Mouse (Mus musculus): Measurements from ENCODE around the gene Atp8a1. TPM values are rescaled to one million over a fixed set of nuclear protein-coding genes. Genes with fewer than 3 reads are reported as not detected.
A peak's percentile ranks its signal among the peaks of the same experiment; 100 is the strongest.

Atp8a1 gene
- total RNA-seq, 2 experiments from 2014 or later: 47.1 to 62.3 TPM

DNA sequence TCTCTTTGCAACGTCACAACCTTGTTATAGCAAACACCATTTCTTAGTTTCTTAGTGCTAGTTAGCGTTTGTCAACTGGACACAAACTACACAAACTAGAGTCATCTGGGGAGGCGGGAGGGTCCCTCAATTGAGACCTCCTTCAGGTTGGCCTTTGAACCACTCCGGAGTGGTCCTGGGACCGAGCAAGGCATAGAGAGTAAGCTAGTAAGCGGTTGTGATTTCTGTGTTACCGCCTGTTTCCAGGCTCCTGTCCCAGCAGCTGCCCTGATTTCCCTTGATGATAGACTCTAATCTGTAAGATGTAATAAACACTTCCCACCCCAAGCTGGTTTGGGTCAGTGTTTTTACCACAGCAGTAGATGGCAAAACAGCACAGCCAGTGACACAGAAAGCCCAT is 161.3 kb downstream of the Atp8a1 start:
- intact Hi-C loops (cut with DNase I): no loop called here
- no peak for TF ChIP-seq CTCF (IDR thresholded peaks at IDR 0.05)

DNA sequence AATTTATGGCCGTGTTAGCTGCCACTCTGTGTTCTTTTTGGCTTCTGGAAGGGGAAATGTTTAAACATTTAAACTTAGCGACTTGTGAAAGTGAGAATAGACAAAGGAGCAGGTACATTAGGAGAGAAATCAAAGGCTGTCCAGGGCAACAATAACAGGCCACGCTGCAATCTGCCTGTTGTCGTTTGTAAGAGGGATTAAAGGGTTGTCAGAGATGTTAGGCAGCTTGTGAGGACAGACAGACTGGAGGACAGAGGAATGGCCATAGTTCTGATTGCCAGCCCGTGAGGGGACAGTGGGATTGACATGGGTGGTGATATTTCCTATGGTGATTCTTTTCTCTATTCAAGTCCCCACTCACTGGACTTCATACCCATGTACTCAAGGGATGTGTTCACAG is 161.8 kb downstream of the Atp8a1 start:
- TF ChIP-seq CTCF (IDR thresholded peaks at IDR 0.05): no peak
- Histone ChIP-seq H3K27ac (no peak overlapping the region), H3K4me3 (no peak overlapping the region)
- intact Hi-C loops (cut with DNase I): no loop called here
- no peak for DNase-seq

More for the DNA sequence above, 161.3 kb downstream of the Atp8a1 start:
- no peak overlapping the region for H3K27ac ChIP-seq
- no peak overlapping the region for H3K4me3 ChIP-seq
- no peak for DNase-seq

DNA sequence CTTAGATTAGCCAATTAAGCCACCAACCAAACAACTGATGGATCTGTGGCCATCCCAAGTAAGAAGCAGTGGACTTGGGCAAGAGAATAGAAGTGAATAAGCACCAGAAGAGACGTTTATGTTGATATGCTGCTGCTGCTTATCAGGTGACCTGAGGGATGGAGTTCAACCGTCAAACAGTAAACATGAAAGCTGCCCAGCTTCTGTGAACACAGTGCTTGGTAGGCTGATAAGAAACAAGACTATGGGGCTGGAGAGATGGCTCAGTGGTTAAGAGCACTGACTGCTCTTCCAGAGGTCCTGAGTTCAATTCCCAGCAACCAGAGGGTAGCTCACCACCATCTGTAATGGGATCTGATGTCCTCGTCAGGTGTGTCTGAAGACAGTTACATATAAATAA is 168.4 kb downstream of the Atp8a1 start:
- Histone ChIP-seq H3K27ac (no peak overlapping the region), H3K4me3 (no peak overlapping the region)
- no peak for TF ChIP-seq CTCF (IDR thresholded peaks at IDR 0.05)
- no peak for DNase-seq
- intact Hi-C loops (cut with DNase I): no loop called here

DNA sequence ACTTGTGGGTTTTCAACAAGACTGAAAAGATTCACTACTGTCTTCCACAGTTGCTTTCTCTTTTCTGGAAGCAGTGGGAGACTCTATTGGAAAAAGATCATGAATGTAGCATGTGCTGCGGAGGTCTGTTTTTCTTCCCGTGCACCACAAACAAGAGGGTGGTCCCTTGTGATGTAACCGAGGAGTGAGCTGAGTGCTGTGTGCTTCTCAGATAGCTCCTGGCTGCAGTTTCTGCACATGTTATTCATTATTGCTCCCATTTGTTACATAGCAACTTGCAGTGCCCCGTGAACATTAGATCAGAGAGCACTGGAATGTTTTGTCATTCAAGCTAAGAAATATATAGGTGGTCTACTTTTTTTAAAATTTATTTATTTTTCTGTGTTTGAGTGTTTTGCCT is 174.2 kb downstream of the Atp8a1 start:
- no peak for TF ChIP-seq CTCF (IDR thresholded peaks at IDR 0.05)
- Histone ChIP-seq H3K27ac (no peak overlapping the region), H3K4me3 (no peak overlapping the region)
- DNase-seq: no peak
- intact Hi-C loops (cut with DNase I): no loop called here

DNA sequence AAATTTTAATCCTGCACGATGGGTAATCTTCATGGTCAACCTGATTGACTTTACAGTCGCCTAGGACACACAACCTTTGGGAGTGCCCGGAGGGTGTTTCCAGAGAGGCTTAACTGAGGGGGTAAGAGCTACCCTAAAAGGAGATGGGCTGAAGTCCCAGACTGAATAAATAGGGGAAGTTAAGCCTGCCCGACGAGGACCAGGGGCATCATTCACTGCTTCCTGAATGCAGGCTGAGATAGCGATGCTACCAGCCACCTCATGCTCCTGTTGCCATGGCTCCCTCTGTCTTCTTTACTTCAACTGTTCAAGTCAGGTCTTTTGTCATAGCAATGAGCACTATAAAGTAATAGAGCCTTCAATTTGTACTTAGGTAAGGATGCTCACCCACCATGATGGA is 177.1 kb downstream of the Atp8a1 start:
- DNase-seq: no peak

DNA sequence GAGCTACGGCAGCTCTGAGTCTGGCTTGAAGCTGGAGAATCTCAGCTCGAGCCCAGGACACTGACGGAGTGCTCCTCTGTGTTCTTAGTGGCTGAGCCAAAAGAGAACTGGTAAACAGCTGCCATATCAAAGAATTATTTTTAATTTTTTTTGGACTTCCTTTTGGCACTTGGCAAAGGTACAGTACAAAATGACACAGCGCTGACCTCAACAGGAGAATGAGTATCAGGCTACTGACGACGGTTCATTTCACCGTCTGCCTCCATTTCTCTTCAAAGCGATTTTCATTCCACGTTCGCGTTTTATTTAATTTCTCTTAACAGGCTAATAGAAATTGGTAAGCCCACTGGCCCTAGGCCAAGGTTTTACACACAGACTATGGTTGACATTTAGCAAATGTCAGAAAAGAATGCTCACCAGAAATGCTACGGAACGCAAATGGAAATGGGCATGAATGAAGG is 177.8 kb downstream of the Atp8a1 start:
- H3K4me3 ChIP-seq: peak overlapping the region; percentile 56
- TF ChIP-seq CTCF (IDR thresholded peaks at IDR 0.05): no peak
- H3K27ac ChIP-seq: peak overlapping the region; percentile 70
- peak; percentile 48 for DNase-seq
- intact Hi-C loops (cut with DNase I): loop anchor here (10.0 kb wide), 1 partner anchor 55 kb away; no protein-coding TSS in a partner anchor

More for the DNA sequence above, 177.1 kb downstream of the Atp8a1 start:
- intact Hi-C loops (cut with DNase I): no loop called here
- H3K4me3 ChIP-seq: peak overlapping the region; percentile 56; the same call in 1 of the 2 replicates
- TF ChIP-seq CTCF (IDR thresholded peaks at IDR 0.05): no peak
- H3K27ac ChIP-seq: peak overlapping the region; percentile 70

DNA sequence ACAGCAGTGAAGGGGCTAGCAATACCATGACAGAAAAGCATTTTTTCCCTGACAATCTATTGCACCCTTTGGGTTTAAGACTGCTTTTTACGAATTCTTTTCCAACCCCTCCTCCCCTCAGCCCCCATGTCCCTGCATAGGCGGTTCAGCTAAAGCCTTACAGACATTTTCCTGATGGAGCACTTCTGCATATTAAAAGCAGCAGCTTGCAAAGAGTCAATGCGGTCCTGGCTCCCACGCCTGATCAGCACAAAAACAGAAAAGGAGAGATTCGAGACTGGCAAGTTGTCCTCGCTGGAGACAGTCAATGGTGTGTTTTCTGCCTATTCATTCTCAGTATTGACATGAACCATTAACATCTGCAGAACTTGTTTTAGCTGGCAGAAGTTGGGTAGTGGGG is 184.5 kb downstream of the Atp8a1 start:
- no peak overlapping the region for H3K27ac ChIP-seq
- no peak for DNase-seq
- no peak overlapping the region for H3K4me3 ChIP-seq
- intact Hi-C loops (cut with DNase I): loop anchor here (10.0 kb wide), 1 partner anchor 62 kb away; no protein-coding TSS in a partner anchor
- TF ChIP-seq CTCF (IDR thresholded peaks at IDR 0.05): no peak

DNA sequence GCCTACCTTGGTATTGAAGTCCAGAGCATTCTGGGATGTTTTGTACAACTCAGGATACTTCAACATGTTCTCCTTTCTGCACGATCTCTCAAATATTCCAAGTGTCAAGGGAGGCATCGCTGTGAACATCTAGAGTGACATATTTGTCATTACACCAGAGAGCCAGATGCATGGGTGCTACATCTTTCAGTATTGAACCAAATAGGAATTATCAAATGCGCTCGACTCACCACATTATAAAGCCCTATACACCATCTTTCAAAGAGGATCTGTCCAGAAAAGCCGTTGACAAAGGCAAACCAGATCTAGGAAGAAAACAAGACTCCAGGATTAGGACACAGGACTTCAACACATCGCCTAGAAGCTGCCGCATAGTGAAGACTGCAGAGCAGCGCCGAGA is 187.4 kb downstream of the Atp8a1 start:
- Histone ChIP-seq H3K27ac (no peak overlapping the region), H3K4me3 (no peak overlapping the region)
- intact Hi-C loops (cut with DNase I): loop anchor here (10.0 kb wide), 1 partner anchor 65 kb away; no protein-coding TSS in a partner anchor
- no peak for TF ChIP-seq CTCF (IDR thresholded peaks at IDR 0.05)
- no peak for DNase-seq

DNA sequence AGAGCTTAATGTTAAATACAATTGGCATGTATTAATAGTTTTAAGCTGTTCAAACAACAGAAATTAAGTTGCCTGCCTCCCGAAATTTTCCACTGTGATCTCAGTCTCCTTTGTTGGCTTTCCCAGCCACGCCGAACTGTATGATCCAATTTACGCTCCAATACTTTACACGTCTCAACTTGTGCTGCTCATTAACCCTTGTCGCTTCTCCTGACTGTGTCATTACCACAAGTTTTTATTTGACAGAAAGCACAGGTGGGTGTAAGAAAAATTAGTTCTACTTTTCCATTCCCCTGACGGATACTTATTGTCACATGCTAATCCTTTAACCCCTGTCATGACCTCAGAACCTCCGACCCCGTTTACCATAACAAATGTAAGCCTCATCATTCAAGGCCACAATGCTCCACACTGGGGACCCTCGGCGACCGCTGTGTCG is 190.4 kb downstream of the Atp8a1 start:
- TF ChIP-seq CTCF (IDR thresholded peaks at IDR 0.05): no peak
- DNase-seq: no peak
- intact Hi-C loops (cut with DNase I): no loop called here
- Histone ChIP-seq H3K27ac (no peak overlapping the region), H3K4me3 (no peak overlapping the region)

DNA sequence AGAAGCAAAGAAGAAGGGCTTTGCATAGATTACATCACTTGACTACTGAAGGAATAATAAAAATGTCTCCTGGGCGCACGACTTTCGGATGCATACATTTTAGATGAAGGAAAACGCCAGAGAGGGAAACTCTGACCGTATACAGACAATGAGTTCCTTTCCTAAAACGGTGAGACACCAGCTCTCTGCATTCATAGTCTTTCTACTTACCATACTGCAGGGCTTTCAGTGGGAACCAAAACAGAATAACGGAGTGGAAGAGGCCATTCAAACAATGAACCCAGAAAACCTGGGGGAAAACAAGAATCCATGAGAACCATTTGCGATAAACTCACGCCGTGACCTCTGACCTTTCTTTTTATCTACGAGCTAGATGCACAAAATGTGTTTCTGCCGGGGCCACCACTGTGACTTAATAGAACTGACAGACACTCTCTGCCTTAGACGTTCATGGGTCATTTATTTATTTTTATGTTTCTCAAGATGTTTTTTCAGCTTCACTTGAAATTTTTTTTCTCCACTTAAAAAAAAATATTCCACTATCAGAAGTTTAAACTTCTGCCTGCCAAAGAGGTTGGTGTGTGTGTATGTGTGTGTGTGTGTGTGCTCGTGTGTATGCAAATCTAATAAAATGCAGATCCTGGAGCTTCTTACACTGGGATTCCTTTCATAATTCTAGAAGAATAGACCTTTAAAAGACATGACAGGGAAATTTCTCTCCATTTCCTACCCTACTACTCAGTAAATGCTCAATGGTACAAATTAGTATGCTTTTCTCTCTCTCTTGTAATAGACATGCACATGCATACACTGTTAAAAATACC is 191.3 kb downstream of the Atp8a1 start:
- Histone ChIP-seq H3K27ac (no peak overlapping the region), H3K4me3 (no peak overlapping the region)
- intact Hi-C loops (cut with DNase I): no loop called here
- DNase-seq: no peak
- no peak for TF ChIP-seq CTCF (IDR thresholded peaks at IDR 0.05)

DNA sequence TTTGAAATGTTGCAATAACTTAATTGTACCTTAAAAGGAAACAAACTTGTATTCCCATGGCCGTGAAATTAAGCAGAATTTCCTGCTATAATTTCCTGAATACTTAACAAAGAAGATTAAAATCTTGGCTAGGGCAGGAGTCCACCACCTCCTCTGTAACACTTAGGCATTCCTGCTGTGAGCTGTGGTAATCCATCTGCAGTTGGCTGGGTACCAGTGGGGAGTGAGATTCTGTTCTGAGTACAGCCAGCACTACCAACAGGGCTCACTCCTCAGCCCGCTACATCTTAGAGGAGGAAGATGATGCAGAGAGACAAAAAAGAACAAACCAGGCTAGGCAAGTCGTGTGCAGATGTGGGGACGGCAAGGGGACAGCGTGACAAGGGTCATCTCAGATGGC is 192.7 kb downstream of the Atp8a1 start:
- no peak for TF ChIP-seq CTCF (IDR thresholded peaks at IDR 0.05)
- intact Hi-C loops (cut with DNase I): no loop called here

DNA sequence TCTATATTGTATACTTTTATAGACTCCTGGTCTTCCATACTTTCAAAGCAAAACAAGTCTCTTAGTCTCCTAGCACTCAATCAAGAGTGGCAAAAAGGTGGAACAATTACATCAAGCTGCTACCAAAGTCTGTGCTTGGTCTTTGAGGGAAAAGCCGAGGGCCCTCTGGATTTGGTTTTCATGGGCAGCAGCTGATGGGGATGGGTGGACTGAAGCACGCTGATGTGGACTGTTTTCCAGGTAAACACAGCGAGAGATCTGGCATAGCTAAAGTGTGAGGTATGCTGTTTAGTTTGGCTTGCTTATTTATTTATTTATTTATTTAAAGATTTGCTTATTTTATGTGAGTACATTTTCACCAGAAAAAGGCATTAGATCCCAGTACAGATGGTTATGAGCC is 193.7 kb downstream of the Atp8a1 start:
- TF ChIP-seq CTCF (IDR thresholded peaks at IDR 0.05): no peak
- intact Hi-C loops (cut with DNase I): no loop called here
- DNase-seq: no peak
- H3K27ac ChIP-seq: no peak overlapping the region
- no peak overlapping the region for H3K4me3 ChIP-seq

More for the DNA sequence above, 192.7 kb downstream of the Atp8a1 start:
- Histone ChIP-seq H3K27ac (no peak overlapping the region), H3K4me3 (no peak overlapping the region)
- no peak for DNase-seq

DNA sequence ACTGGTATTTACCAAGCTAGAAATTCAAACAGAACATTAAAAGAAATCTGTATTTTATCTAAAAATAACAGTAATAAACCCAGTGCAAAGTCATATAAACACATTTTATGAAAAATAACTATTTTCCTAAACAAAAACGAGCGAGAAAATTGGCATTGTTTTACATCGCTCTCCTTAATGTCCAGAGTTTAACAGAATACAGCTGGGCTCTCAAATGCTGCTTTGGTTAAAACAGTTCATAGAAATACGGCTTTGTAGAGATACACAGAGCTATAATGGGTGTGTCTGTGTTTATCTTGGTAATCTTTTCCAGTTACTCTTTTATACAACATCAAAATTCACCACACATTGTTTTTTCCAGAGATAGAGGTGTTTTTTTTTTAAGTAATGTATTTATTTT is 194.8 kb downstream of the Atp8a1 start:
- no peak for DNase-seq
- TF ChIP-seq CTCF (IDR thresholded peaks at IDR 0.05): no peak
- intact Hi-C loops (cut with DNase I): no loop called here
- no peak overlapping the region for H3K27ac ChIP-seq
- no peak overlapping the region for H3K4me3 ChIP-seq

DNA sequence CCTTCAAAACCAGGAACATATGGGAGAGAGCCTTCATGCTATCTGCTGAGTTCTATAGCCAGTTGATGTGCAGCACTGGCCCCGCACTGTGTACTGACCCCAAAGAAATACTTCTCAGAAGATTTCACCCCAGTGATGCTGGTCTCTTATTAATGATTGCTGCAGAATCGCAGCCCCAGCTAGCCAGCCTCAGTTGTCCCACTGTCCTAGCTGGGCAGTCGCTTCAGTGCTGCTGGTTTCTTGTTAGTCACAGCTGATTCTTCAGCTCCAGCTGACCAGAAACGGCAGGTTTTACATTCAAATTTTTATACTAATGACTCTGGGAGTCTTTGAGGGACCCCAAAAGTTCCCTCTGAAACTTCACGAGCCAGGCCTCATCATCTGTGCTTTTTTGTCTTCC is 197.2 kb downstream of the Atp8a1 start:
- H3K27ac ChIP-seq: no peak overlapping the region
- DNase-seq: no peak
- no peak for TF ChIP-seq CTCF (IDR thresholded peaks at IDR 0.05)
- intact Hi-C loops (cut with DNase I): no loop called here
- H3K4me3 ChIP-seq: no peak overlapping the region
